Mouse (Mus musculus) heart, adult 11 months (tissue): Measurements from ENCODE around the gene Zswim4.

ENCODE experiments used
- DNase-seq: peaks from one replicate; pipeline ENCODE4 v3.0.0; 2022

Gene Zswim4

DNA sequence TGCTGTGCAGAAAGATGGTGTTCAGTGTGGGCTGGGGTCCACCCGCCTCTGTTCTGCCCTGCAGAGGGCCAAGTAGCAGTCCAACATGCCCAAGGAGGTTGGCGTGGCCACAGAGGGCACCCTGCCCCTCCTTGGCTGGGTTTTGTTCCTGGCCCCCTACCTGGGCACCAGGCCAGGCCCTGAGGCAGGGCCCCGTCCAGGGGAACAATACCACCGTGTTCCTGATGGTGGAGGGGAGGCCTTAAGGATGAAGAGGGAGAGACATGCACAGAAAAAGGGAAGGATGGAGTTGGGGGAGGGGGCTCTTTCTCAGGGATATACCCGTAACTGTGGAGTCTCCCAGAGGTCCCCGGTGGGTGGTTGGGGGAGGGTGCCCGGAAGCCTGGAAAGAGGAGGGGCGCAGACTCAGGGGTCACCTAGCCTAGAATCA lies 36.7 kb downstream of the Zswim4 start:
- no peak for DNase-seq

DNA sequence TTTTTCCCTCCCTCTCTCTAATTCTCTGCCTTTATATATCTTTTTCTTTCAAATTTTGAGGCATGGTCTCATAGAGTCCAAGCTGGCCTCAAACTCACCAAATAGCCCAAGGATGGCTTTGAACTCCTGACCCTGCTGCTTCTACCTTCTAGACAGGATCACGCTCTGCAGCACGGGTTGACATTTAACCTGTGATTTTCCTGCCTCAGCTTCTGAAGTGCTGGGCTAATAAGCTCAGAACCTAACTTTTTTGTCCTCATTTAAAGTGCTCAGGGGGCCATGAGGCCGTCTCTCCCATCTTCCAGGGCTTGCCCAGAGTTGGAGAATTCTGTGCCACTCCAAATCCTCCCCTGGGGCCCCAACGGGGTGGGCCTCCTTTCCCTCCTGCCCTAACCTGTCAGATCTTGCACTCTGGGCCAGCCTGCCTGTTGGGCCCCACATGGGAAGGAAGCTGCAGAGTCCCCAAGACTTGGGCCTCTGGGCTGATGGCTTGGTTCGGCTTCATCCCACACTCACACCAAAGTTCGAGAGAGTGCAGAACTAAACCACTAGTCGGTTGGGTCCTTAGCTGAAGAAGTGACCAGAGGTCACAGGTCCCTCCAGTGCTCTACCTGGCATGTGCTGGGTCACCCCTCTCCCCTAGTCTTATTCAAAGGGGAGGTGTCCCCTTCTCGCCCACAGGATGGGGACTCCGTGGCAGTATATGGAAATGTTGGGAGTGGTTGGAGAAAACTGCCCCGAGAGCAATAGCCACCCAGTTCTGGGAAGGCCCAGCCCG lies 37.3 kb downstream of the Zswim4 start:
- DNase-seq: peak; percentile 92

DNA sequence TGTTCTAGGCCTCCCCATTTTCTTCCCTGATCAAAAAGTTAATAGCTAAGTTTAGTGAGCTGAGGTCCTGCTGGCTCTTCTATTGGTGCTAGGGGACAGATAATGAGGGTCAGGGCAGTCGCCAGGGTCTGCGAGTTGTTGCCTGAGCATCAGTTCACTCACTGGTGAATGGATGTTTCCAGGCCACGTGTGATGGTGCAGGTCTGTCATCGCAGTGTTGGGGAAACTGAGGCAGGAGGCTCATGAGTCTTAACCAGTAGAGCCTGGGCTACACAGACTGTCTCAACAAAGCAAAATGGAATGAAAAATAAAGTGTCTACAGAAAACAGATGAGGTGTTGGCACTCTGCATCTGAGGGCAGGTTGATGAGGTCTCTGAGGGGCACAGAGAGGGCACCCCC lies 38.0 kb downstream of the Zswim4 start:
- DNase-seq: peak; percentile 94

DNA sequence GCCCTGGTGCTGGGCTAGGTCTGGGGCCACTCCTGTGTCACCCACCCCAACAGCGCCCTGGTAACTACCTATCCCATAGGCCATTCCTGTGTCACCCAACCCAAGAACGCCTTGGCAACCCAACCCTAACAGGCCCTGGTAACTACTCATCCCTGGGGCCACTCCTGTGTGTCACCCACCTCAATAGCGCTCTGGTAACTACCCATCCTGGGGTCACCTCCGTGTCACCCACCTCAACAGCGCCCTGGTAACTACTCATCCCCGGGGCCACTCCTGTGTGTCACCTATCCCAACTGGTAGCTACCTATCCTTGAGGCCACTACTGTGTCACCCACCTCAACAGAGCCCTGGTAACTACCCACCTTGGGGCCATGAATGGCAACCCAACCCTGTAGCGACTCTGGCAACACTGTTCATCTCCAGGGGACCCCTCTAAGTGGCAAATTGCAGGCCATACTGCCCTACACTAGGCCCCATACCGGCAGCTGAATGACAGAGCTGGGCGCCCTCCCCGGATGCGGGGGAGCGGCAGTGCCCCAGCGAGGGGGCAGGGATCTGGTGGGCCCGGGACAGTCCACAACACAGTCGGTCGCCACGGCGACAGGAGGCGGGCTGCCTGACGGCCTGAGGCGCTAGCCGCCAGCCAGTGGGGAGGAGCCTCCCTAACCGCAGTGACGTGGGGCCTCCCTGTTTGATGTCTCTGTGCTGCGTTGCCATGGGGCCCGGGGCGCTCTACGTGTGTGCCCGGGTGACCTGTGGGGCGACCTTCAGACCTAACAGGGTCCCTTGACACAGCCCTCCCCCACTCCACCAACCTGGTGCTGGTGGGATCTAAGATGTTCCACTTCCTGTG lies 38.7 kb downstream of the Zswim4 start:
- peak; percentile 100 for DNase-seq

DNA sequence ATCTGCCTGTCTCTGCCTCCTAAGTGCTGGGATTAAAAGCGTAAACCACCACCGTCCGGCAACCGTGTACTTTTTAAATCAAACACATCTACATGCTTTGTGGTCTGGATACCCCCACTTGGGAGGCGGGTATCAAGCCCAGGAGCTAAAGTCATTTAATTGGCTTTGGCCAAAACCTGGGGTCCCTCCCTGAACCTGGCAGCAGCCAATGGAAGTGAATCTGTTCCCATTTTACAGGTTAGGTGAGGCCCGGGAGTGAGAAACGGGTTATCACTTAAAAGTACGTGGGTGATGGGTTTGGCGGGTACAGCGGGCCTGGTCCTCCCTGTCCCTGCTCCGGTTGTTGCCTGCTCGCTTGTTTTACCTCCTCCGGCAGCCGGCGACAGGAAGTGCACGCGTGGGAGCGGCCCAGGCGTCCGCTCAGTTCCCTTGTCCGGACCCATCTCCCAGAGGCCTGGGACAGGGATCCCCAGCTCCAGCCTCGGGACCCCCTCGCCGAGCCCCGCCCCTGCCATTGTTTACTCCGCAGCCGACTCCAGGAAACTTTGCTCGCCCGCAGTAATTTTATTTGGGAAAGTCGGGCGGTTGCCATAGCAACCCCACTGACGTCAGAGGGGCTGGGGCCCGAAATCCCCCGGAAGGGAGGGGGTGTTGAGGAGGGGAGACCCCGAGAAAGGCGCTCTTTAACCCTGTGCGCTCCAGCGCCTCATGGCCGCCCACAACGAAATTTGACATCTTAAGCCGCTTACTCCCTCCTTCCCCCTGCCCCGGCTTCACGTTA lies 39.5 kb downstream of the Zswim4 start:
- DNase-seq: peak; percentile 100

DNA sequence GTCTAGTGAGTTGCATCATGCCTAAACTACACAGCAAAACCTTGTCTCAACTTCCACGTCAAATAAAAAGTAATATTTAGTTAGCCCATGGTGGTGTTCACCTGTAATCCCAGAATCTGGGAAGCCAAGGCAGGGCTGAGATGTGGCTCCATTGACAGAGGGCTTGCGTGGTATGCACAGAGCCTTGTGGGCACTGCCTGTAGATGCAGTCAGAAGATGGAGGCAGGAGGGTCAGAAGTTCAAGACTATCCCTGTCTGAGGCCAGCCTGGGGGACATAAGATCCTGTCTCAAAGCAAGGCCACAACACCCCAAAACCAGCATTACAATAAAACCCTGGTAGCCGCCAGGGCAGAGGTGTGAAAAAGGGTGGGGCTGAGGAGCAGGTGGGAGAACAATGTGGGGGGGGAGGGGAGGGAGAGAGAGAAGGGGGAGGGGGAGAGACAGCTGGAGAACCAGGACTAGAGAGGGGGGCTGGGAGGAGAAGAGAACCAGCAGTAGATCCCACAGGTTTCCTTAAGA lies 42.6 kb downstream of the Zswim4 start:
- peak; percentile 88 for DNase-seq

DNA sequence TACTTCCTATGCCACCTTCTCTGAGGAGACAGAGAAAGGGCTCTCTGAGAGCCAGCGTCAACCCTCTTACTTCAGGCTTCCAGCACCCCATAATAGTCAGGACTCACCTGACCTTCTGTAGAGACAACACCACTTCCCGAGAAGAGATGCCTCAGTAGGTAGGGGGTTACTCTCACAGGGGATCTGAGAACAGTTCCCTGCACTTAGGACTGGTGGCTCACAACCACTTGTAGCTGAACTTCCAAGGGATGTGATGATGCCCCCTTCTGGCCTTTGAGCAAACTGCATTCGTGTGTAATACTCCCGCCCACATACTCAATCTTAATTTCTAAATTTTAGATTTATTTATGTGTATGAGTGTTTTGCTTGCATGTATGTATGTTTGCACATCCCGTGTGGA lies 43.3 kb downstream of the Zswim4 start:
- no peak for DNase-seq

DNA sequence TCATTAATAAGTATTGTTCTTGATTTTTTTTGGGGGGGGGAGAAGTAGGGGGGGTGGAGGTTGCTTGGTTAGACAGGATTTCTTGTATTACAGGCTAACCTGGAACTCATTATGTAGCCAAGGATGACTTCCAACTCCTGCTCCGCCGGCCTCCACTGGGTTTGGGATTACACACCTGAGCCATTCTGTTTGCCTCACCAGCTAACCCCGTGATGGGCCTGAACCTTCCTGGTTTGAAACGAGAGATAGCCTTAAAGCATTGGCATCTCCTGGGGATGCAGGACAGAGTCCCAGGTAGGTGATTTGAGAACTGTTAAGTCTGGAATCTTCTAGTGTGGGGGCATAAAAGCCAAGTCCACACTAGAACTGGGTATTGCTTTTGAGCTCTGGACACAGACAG lies 43.7 kb downstream of the Zswim4 start:
- DNase-seq: peak; percentile 93

DNA sequence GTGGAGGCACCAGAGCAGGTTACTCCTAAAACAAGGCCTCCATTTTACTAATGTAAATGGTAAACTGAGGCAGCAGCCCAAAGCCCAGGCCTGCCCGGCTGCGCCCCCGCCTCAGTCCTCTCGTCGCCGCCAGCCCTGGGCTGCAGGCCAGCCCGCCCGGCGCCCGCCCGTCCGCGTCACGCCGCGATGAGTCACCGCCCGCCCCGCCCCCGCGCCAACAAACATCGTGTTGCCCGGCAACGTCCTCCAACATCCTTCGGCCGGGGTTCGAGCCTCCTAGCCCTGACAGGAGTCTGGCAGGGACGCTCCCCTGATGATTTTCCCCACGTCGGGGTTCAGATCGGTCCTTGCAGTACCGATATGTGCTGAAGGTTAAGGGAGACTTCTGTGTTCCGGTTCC lies 44.3 kb downstream of the Zswim4 start:
- peak; percentile 99 for DNase-seq

DNA sequence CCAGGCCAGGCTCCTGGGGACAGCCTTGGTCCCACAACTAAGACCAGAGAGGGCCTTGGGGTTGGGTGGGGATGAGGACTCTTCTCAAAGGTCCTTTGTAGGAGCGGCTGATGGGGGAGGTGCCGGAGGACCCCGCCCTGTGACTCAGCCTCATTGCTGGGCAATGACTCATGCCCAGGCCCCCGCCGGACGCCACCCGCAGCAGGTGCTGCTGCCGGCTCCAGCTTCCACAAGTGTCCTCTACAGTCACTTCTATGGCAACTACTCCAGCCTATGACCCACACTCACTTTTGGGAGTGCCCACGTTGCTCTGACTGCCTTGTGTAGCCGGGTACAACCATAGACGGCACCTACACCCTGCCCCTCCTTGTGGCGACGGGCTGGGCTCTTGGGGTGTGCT lies 44.8 kb downstream of the Zswim4 start:
- DNase-seq: peak; percentile 99

DNA sequence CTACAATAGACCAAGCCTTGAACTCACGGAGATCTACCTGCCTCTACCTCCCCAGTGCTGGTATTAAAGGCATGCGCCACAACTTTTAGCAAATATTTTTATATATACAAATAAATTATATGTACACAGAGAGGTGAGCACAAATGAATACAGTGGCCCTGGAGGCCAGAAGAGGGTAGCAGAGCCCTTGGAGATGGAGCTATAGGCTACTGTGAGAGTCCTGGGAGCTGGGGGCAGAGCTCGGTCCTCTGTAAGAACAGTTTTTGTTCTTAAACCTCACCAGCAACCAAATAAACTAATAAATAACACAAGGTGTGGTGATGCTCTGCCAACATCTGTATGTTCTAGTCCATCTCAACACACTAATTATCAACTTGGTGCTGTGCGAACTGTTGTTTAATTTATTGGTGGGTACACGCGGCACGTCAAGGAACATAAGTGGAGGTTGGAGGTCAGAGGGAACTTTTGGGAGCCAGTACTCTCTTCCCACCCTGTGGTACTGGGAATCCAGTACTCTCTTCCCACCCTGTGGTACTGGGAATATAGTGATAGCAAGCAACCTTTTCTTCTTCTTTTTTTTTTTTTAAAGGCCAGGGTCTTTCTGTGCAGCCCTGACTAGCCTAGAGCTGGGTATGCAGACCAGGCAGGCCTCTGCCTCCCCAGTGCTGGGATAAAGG lies 46.5 kb downstream of the Zswim4 start:
- DNase-seq: peak; percentile 84

DNA sequence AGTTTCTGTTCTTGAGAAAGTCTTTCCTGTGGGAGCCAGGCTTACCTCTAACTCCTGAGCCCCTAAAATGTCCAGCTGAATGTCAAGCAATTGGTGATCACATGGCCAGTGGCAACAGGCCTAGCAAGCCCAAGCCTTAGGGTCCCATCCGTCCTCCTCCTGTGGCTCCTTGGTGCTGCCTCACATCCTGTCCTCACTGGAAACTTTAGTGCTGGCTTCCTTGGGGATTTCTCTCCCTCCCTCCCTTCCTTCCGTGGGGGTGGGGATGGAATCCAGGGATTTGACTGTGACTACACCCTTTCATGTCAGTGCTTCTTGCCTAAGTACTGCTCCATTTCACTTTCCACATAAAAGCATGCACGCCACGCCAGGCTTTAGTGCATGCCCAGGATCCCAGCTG lies 47.3 kb downstream of the Zswim4 start:
- DNase-seq: peak; percentile 99

DNA sequence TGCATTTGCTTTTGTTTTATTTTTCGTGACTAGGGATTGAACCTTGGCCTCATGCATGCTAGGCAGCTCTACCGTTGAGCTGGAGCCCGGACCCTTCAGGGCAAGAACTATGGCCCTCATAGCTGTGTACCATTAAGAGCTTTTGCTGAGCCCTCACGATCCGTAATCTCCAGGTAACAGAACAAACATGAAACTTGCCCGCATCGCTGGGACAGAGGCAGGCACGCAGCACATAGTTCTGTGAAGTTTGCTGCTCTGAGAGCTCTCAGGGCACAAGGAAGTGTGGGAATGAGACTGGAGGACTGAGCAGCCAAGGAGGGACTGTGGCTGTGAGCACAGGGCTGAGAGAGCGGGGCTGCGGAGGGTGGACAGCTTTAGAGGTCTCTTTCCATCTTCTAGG lies 48.2 kb downstream of the Zswim4 start:
- peak; percentile 87 for DNase-seq

DNA sequence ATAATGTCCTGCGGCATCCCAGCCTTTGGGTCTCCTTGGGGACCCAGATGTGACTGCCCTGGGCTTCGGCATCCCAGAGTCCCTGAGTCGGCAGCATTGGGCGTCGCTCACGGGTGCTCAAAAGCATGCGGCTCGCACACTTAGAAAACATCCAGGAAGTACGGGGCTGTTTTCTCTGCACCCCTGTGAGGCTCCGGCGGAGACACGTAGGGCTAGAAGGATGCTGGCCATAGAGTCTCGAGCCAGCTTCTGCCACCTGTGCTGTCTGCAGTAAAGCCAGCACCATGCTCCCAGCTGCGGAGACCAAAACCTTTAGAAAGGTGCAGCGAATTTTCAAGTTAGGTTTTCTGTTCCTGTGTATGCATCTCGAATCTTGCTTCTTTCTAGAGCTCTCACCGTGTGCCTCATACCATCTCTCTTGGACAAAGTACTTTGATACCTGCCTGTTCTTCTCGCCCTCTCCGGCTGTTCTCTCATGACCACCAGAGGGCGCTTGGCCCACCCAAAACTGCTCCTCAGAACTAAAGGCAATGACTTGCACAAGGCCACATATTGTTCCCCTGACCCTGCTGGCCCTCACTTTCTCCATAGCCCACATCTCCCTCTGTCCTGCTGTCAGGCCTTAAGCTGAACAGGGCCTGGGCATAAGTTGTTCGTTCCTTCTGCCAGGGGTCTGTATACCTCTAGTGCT lies 49.6 kb downstream of the Zswim4 start:
- peak; percentile 96 for DNase-seq

DNA sequence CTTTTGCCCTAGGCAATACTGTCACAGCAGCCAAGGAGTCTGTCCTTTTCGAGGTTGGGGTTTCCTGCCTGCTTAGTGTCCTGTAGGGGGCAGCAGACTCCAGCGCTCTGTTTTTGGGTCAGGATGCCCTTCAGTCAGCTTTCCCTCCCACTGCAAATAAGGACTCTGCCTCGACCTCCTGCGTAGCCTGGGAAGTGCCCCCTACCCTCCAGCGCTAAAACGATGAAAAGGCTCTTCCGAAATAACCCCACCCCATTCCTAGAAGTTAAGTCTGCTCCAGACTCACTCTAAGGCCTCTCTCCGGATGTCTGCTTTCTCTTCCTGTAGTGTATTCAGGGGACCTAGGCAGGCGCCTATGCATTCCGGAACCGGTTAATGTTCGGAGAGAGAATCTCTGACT lies 50.3 kb downstream of the Zswim4 start:
- peak; percentile 98 for DNase-seq

DNA sequence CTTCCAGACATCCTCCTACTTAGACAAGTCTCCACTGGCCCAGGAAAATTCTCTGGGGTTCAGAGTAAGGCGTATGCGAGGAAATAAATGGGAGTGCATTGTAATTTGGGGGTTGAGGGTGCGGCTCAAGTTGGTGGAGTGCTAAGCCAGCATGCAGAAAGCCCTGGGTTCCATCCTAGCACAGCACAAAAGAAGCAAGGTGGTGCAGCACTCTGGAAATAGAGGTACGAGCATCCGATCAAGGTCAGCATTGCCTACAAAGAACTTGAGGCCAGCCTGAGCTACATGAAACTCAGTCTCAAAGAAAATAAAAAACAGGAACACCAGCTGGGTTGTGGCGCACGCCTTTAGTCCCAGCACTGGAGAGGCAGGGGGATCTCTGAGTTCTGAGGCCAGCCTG lies 51.7 kb downstream of the Zswim4 start, which contains the start of gene Nanos3:
TSS of gene Nanos3 (minus strand) at position 101 of the 400 bp plus-strand sequence.
- no peak for DNase-seq

DNA sequence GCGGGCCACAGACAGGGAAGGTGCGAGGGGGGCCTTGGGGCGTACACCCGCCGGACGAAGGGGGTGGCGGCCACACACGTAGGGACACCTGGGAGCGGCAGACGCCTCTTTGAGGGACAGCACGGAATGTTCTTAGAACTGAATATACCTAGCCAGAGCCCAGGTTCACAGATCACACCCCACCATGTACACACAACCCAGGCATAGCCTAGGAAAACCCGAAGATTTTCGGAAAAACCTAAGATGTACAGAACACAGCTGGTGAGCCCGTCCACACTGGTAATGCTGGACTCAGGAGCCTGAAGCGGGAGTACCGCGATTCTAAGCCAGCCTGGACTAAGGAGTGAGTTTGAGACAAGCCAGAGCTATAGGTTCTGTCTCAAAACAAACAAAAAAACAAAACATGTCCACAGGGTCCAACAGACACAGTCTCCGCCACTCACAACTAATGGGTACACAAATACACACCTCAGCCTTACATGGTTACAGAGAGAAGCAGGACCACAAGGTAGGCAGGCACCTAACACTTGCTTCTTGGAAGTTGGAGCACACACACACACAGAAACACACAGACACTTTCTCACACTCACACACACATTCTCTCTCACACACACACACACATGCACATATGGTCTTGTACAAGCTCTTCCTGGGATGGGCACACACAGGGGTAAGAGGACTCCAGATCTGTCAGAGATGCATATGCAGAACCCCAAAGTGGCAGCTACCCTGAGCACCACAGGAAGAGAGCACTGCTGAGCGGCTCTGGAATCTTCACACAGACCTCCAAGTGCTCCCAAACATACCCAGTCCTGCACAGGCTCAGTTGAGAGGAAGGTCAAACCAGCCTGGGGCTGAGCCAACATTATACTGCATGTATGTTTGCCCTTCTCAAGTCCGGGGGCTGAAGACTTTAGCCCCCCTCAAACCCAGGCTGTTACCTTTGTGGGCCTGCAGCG lies 52.5 kb downstream of the Zswim4 start:
- no peak for DNase-seq

DNA sequence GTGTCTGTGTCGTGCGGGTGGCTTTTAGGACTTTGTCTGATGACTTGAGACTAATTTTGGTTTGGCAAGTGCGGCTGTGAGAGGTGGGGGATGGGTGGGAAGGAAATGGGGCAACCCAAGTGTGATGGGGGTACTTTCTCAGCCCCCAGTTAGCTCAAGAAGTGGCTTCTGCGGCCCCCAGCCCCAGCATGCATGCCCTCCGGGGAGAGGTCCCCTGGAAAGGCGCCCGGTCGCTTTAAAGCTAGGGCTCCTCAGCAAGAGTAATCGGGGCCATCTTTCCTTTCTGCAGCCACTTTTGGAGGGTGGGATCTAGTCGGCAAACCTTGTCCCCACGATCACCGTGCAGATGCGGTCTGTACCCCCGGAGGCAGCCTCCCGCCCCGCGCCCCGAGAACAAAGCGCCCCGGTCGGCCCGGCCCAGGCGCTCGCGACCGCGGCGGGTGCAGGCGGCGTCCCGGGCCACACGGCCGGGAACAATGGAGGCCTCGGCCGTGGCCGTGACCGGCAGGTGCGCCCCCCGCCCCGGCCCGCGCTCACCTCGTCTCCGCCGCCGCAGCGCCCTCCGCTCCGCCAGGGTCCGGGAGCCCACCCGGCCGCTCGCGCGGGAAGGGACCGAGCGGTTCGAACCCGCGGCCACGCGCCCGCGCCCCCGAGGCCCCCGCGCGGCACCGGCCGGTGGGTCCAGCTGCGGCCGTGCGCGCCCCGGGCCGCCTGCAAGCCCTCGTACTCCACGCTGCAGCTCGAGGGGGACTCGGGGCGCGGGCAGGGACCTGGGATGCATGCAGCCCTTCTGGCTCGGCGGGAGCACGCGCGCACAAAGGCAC lies 53.4 kb downstream of the Zswim4 start:
- DNase-seq: peak; percentile 95

DNA sequence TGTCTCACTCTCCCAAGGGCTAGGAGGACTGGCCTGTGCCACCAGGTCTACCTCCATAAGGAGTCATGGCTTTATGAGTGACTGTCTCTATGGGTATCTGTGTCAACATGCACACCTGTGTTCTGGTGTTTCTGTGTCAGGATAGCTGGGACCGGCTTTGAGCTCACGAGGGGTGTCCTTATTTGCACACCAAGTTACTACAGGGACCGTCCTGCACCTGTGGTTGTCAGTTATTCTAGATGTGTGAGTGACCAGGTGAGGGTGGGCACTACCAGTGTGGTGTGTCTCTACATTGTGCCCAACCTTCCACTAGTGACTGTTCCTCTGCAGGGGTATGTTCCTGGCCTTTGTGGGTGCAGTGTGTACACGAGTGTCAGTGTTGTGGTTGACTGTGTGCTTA lies 54.0 kb downstream of the Zswim4 start:
- no peak for DNase-seq
